Mouse (Mus musculus): ENCODE results near the gene Ptprk. TPM values are rescaled to one million over a fixed set of nuclear protein-coding genes. Genes with fewer than 3 reads are reported as not detected.

The Ptprk gene
- total and polyA plus RNA-seq, 2 experiments from 2014 or later: 25.6 to 70.3 TPM

GRCm38 (mm10) chr10:28184675-28185074 lies 110.1 kb downstream of the Ptprk start:
- TF ChIP-seq CTCF (IDR thresholded peaks at IDR 0.05; ENCODE audit: low read depth): no peak
- no peak for TF ChIP-seq EP300 (IDR thresholded peaks at IDR 0.05; ENCODE audit: low read depth)
- no peak for ATAC-seq (ENCODE audit: insufficient read depth, low read depth)
- no peak overlapping the region for H3K27ac ChIP-seq (ENCODE audit: low read depth)

GRCm38 (mm10) chr10:28185326-28185725 lies 110.7 kb downstream of the Ptprk start:
- H3K9me3 ChIP-seq (replicated peaks; ENCODE audit: control insufficient read depth, low read length): no peaks in the 10 kb centered on the region
- TF ChIP-seq EP300 (IDR thresholded peaks at IDR 0.05; ENCODE audit: low read depth): no peak
- no peak for TF ChIP-seq CTCF (IDR thresholded peaks at IDR 0.05; ENCODE audit: low read depth)
- peaks cover 9% of the 10 kb centered on the region for H3K4me1 ChIP-seq (ENCODE audit: control insufficient read depth, insufficient read depth)
- H3K4me2 ChIP-seq (ENCODE audit: low read depth, low read length): no peak overlapping the region
- no peak overlapping the region for H3K4me3 ChIP-seq (ENCODE audit: low read depth, low read length)
- H3K36me3 ChIP-seq (replicated peaks; ENCODE audit: control insufficient read depth, insufficient read depth, low read length): no peaks in the 10 kb centered on the region
- ATAC-seq (ENCODE audit: insufficient read depth, low read depth): no peak
- H3K9ac ChIP-seq (replicated peaks; ENCODE audit: low read depth, low read length): no peak overlapping the region
- no peaks in the 10 kb centered on the region for H3K27me3 ChIP-seq (ENCODE audit: control insufficient read depth, insufficient read depth, low read length)
- no peak overlapping the region for H3K27ac ChIP-seq (ENCODE audit: low read depth)
- DNase-seq (ENCODE audit: low spot score): no peak
- WGBS: 41% methylated on average over 4 of the region's 4 CpGs

More at GRCm38 (mm10) chr10:28184675-28185074, 110.1 kb downstream of the Ptprk start:
- Histone ChIP-seq H3K9me3 (replicated peaks; ENCODE audit: control insufficient read depth, low read length) (no peaks in the 10 kb centered on the region), H3K4me2 (ENCODE audit: low read depth, low read length) (no peak overlapping the region), H3K27me3 (ENCODE audit: control insufficient read depth, insufficient read depth, low read length) (no peaks in the 10 kb centered on the region), H3K4me1 (ENCODE audit: control insufficient read depth, insufficient read depth) (peaks cover 9% of the 10 kb centered on the region), H3K4me3 (ENCODE audit: low read depth, low read length) (no peak overlapping the region), H3K36me3 (replicated peaks; ENCODE audit: control insufficient read depth, insufficient read depth, low read length) (no peaks in the 10 kb centered on the region), H3K9ac (replicated peaks; ENCODE audit: low read depth, low read length) (no peak overlapping the region)
- DNase-seq (ENCODE audit: low spot score): no peak
- WGBS: 68% methylated on average over 6 of the region's 6 CpGs

GRCm38 (mm10) chr10:28186018-28186800 lies 111.6 kb downstream of the Ptprk start:
- no peak overlapping the region for H3K27ac ChIP-seq (ENCODE audit: low read depth)
- no peaks in the 10 kb centered on the region for H3K36me3 ChIP-seq (replicated peaks; ENCODE audit: control insufficient read depth, insufficient read depth, low read length)
- no peaks in the 10 kb centered on the region for H3K27me3 ChIP-seq (ENCODE audit: control insufficient read depth, insufficient read depth, low read length)
- TF ChIP-seq EP300 (IDR thresholded peaks at IDR 0.05; ENCODE audit: low read depth): no peak
- no peak for TF ChIP-seq CTCF (IDR thresholded peaks at IDR 0.05; ENCODE audit: low read depth)
- ATAC-seq (ENCODE audit: insufficient read depth, low read depth): no peak
- WGBS: 38% methylated on average over 4 of the region's 4 CpGs
- peaks cover 9% of the 10 kb centered on the region for H3K4me1 ChIP-seq (ENCODE audit: control insufficient read depth, insufficient read depth)
- DNase-seq (ENCODE audit: low spot score): no peak
- H3K9ac ChIP-seq (replicated peaks; ENCODE audit: low read depth, low read length): no peak overlapping the region
- no peak overlapping the region for H3K4me2 ChIP-seq (ENCODE audit: low read depth, low read length)
- H3K9me3 ChIP-seq (replicated peaks; ENCODE audit: control insufficient read depth, low read length): no peaks in the 10 kb centered on the region
- H3K4me3 ChIP-seq (ENCODE audit: low read depth, low read length): no peak overlapping the region

- Histone ChIP-seq H3K27me3 (ENCODE audit: control insufficient read depth, insufficient read depth, low read length) (no peaks in the 10 kb centered on the region), H3K4me3 (ENCODE audit: low read depth, low read length) (no peak overlapping the region), H3K9ac (replicated peaks; ENCODE audit: low read depth, low read length) (no peak overlapping the region), H3K9me3 (replicated peaks; ENCODE audit: control insufficient read depth, low read length) (no peaks in the 10 kb centered on the region), H3K27ac (ENCODE audit: low read depth) (no peak overlapping the region), H3K4me1 (ENCODE audit: control insufficient read depth, insufficient read depth) (no peaks in the 10 kb centered on the region), H3K4me2 (ENCODE audit: low read depth, low read length) (no peak overlapping the region), H3K36me3 (replicated peaks; ENCODE audit: control insufficient read depth, insufficient read depth, low read length) (no peaks in the 10 kb centered on the region)
- TF ChIP-seq EP300 (IDR thresholded peaks at IDR 0.05; ENCODE audit: low read depth): no peak
- ATAC-seq (ENCODE audit: insufficient read depth, low read depth) (no peak), DNase-seq (ENCODE audit: low spot score) (no peak)
- WGBS: 85% methylated on average over 5 of the region's 5 CpGs
Observed at GRCm38 (mm10) chr10:28191440-28191839, 116.8 kb downstream of the Ptprk start.

GRCm38 (mm10) chr10:28193630-28194029 lies 119.0 kb downstream of the Ptprk start:
- H3K4me2 ChIP-seq (ENCODE audit: low read depth, low read length): no peak overlapping the region
- no peaks in the 10 kb centered on the region for H3K4me1 ChIP-seq (ENCODE audit: control insufficient read depth, insufficient read depth)
- H3K4me3 ChIP-seq (ENCODE audit: low read depth, low read length): no peak overlapping the region
- TF ChIP-seq CTCF (IDR thresholded peaks at IDR 0.05; ENCODE audit: low read depth) (no peak), EP300 (IDR thresholded peaks at IDR 0.05; ENCODE audit: low read depth) (no peak)
- no peak overlapping the region for H3K27ac ChIP-seq (ENCODE audit: low read depth)
- H3K9me3 ChIP-seq (replicated peaks; ENCODE audit: control insufficient read depth, low read length): no peaks in the 10 kb centered on the region
- H3K27me3 ChIP-seq (ENCODE audit: control insufficient read depth, insufficient read depth, low read length): no peaks in the 10 kb centered on the region
- no peak overlapping the region for H3K9ac ChIP-seq (replicated peaks; ENCODE audit: low read depth, low read length)
- ATAC-seq (ENCODE audit: insufficient read depth, low read depth) (no peak), DNase-seq (ENCODE audit: low spot score) (no peak)
- no peaks in the 10 kb centered on the region for H3K36me3 ChIP-seq (replicated peaks; ENCODE audit: control insufficient read depth, insufficient read depth, low read length)
- WGBS: 80% methylated on average over 5 of the region's 5 CpGs

- 88% methylated on average over 3 of the region's 3 CpGs for WGBS
- Histone ChIP-seq H3K9ac (replicated peaks; ENCODE audit: low read depth, low read length) (no peak overlapping the region), H3K27ac (ENCODE audit: low read depth) (no peak overlapping the region), H3K36me3 (replicated peaks; ENCODE audit: control insufficient read depth, insufficient read depth, low read length) (no peaks in the 10 kb centered on the region), H3K27me3 (ENCODE audit: control insufficient read depth, insufficient read depth, low read length) (no peaks in the 10 kb centered on the region), H3K4me3 (ENCODE audit: low read depth, low read length) (no peak overlapping the region), H3K4me2 (ENCODE audit: low read depth, low read length) (no peak overlapping the region), H3K9me3 (replicated peaks; ENCODE audit: control insufficient read depth, low read length) (no peaks in the 10 kb centered on the region), H3K4me1 (ENCODE audit: control insufficient read depth, insufficient read depth) (no peaks in the 10 kb centered on the region)
- ATAC-seq (ENCODE audit: insufficient read depth, low read depth) (no peak), DNase-seq (ENCODE audit: low spot score) (no peak)
- no peak for TF ChIP-seq CTCF (IDR thresholded peaks at IDR 0.05; ENCODE audit: low read depth)
- no peak for TF ChIP-seq EP300 (IDR thresholded peaks at IDR 0.05; ENCODE audit: low read depth)
Observed at GRCm38 (mm10) chr10:28200609-28201008, 126.0 kb downstream of the Ptprk start.
